Mouse (Mus musculus) embryo, embryonic 11.5 days (tissue): ENCODE results near the gene Syt9.
A peak's percentile ranks its signal among the peaks of the same experiment; 100 is the strongest.

ENCODE experiments used
- DNase-seq: peaks from one replicate; pipeline ENCODE4 v3.0.0-alpha.2; 2012; ENCODE audit warnings: low read depth, low spot score

Syt9 gene

GRCm38 (mm10) chr7:107540034-107540433 is 169.5 kb downstream of the Syt9 start:
- DNase-seq: no peak

- DNase-seq: no peak
These were observed 174.5 kb downstream of the Syt9 start for GRCm38 (mm10) chr7:107545011-107545410.

GRCm38 (mm10) chr7:107547872-107548271 is 177.3 kb downstream of the Syt9 start:
- DNase-seq: no peak

DNA sequence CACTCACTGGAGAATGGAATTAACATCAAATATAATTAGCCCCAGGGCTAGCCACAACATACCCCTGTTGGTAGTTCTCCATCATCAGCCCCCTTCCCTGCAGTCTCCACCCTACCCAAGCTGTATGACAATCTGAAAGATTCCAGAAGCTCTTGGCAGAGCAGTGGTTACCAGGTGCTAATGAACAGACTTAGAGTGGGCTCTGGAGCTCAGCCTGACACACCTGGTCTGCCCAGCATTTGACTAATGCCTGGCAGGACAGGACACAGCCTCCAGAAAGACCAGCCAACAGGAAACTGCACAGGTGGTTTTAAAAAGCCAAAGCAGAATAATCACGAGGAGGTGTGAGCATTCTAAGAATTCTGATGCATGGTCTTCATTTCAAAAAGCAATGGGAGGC is 182.9 kb downstream of the Syt9 start:
- no peak for DNase-seq

GRCm38 (mm10) chr7:107555906-107556305 is 185.4 kb downstream of the Syt9 start:
- DNase-seq: no peak

GRCm38 (mm10) chr7:107560675-107561074 is 190.1 kb downstream of the Syt9 start:
- DNase-seq: no peak

DNA sequence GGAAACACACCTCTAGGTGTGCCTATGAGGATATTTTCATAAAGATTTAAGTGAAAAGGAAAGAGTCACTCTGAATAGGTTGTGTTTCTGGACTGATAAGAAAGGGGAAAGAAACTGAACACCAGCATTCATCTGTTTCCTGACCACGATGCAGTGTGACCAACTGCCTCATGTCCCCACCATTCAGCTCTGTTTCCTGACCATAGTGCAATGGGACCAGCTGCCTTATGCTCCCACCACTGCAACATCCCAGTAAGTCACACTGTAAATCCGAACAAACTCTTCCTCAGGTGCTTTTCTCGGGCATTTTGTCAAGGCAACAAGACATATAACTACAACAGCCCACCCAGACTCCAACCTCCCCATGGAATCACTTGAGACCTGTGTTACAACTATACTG is 191.1 kb downstream of the Syt9 start:
- no peak for DNase-seq

DNA sequence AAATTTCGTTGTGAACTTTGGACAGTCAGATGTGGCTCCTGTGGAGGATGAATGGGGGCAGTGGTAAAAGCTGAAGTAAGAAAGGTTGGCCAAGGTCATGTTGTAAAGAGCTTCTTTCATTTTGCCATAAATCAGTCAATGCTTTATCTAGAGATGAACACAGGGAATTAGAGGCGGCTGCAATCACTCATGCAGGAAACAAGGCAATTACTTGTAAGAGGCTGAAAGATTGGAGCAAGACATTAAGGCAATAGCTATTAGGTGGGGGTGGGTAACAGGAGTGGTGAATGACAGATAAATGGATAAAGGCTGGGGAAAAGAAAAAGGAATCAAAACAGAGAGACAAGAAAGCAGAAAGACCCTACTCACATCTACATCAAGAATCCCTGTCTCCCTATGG is 193.2 kb downstream of the Syt9 start:
- no peak for DNase-seq

GRCm38 (mm10) chr7:107567261-107567671 is 196.7 kb downstream of the Syt9 start, which contains the start of gene Olfml1:
Olfml1 (plus strand) TSS chr7:107567446.
- peak; percentile 54 for DNase-seq

GRCm38 (mm10) chr7:107567674-107568073 is 197.1 kb downstream of the Syt9 start:
- DNase-seq: no peak

- no peak for DNase-seq
These were observed 198.4 kb downstream of the Syt9 start for GRCm38 (mm10) chr7:107568971-107569370.

DNA sequence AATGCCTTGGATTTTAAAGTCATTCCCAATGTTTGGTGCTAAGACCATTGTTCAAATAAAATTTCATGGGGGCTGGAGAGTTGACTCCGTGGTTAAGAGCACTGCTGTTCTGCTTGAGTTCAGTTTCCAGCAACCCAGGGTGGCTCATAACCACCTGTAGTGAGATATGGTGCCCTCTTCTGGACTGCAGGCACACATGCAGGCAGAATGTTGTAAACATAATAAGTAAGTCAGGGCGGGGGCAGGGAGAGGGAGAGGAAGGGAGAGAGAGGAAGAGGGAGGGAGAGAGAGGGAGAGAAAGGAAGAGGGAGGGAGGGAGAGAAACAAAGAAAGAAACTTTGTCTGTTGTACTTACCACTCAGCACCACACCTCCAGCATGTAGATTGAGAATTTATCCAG is 203.3 kb downstream of the Syt9 start:
- no peak for DNase-seq

DNA sequence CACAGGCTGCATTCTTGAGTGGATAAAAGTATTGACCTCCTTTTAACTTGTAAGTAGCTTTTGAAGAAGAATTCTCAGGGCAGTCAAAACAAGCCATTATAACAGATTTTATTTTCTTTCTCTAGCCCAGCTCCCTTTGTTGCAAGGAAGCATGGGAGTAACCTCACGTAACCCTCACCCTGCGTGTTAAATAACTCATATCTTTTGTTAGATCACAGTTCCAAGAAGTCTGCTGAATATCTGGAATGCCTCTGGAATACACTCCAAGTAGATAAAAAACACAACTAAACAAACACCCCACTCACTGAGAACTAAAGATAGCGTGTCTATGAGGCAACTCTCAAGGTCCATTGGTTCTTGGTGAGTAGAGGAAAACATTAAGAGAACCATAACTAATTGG is 203.7 kb downstream of the Syt9 start:
- no peak for DNase-seq

- no peak for DNase-seq
These were observed 222.1 kb downstream of the Syt9 start for GRCm38 (mm10) chr7:107592641-107593040.

GRCm38 (mm10) chr7:107593904-107594303 is 223.4 kb downstream of the Syt9 start:
- DNase-seq: no peak

DNA sequence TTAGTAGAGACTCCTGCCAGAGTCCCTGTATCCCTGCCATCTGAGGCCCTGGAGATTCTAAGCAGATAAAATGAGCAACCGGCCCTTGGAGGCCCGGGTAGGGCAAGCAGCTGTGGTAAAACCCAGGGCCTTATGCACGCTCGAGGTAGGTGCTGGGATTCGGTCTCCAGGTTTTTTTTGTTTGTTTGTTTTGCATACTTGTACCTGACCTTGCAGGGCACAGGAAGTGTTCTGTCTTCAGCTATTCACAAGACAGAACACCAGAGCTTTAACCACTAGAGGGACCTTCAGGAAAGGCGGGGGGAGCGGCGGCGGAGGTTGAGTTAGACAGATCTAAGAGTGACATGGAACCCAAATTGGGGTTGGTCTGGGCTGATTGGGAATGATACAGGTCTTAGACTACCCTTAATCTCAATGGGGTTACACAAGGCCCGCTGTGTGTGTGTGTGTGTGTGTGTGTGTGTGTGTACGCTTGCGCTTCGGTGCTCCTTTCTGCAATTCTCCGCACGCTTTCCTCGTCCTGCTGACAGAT is 223.9 kb downstream of the Syt9 start:
- DNase-seq: peak; percentile 5

- peak; percentile 72 for DNase-seq
These were observed 224.4 kb downstream of the Syt9 start, which contains the start of gene Ppfibp2 for GRCm38 (mm10) chr7:107594857-107595402. Ppfibp2 (plus strand) TSS chr7:107595207.

- no peak for DNase-seq
These were observed 224.9 kb downstream of the Syt9 start for GRCm38 (mm10) chr7:107595426-107595825.

DNA sequence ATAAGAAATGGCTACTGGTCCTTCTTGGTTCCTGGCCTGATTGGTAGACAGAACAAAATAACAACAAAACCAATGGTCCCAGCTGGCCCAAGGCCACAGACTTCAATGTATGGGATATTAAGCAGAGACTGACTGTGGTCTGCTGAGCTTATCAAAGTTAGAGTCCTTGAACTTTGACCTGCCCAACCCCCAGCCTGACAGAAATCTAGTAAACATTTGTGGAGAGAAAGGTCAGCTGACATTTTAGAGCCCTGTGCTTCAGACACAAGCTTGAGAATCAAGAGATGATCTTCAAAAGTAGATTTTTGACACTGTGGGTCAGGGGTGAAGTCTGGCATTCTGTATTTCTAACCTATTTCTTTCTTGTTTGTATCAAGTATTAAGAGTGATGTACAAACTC is 226.2 kb downstream of the Syt9 start:
- DNase-seq: no peak

DNA sequence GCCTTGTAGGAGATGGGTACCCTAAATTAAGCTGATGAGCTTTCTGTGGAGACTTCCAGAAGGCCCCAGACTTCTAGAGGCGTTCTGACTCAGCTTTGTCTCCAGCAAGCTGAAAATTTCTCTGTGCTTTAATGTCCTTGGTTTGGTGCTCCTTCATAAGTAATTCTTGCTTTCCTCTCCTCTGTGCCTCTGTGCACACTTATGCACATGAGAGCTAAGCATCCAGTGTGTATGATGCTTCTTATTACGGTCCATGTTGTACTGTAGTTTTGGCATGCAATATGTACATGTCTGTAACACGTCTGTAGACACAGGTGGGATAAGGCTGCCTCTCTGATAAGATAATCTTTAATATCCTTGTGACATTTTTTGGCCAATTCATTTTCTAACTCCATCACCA is 227.4 kb downstream of the Syt9 start:
- no peak for DNase-seq
